In genomic region chr12:80885301-80886288, GRCm38 (mm10) we compare ENCODE assay signal across 8 mouse cellular contexts. TPM values are rescaled to one million over a fixed set of nuclear protein-coding genes. Genes with fewer than 3 reads are reported as not detected.
A peak's percentile ranks its signal among the peaks of the same experiment; 100 is the strongest.
DNase-seq lines count a peak whose midpoint lies in the region; ATAC-seq lines count a peak whose summit lies in the region.

No protein-coding gene starts in this region.

- no peak overlapping the region for H3K9ac ChIP-seq in midbrain, embryonic 14.5 days (replicated peaks; ENCODE audit: low read length)
- H3K9ac ChIP-seq in midbrain, embryonic 13.5 days (replicated peaks) = no peak overlapping the region
- no peak overlapping the region for H3K9ac ChIP-seq in midbrain, embryonic 11.5 days (ENCODE audit: low read length)

- H3K9me3 ChIP-seq in midbrain, embryonic 14.5 days (ENCODE audit: control insufficient read depth, low read length) = peaks cover 4% of the 10 kb centered on the region; the same call in 1 of the 2 replicates
- H3K9me3 ChIP-seq in midbrain, embryonic 13.5 days = no peaks in the 10 kb centered on the region; the same call in 1 of the 2 replicates
- H3K9me3 ChIP-seq in midbrain, embryonic 11.5 days (ENCODE audit: control insufficient read depth, low read length) = peaks cover 5% of the 10 kb centered on the region; the same call in 1 of the 2 replicates

- no peaks in the 10 kb centered on the region for H3K4me1 ChIP-seq in midbrain, embryonic 14.5 days (ENCODE audit: control insufficient read depth, insufficient read depth, low read length)
- H3K4me1 ChIP-seq in midbrain, embryonic 13.5 days (replicated peaks) = no peaks in the 10 kb centered on the region; the same call in 1 of the 2 replicates
- peaks cover 4% of the 10 kb centered on the region; the same call in 1 of the 2 replicates for H3K4me1 ChIP-seq in midbrain, embryonic 11.5 days (ENCODE audit: control insufficient read depth, insufficient read depth, low read length)

- ATAC-seq in midbrain, embryonic 14.5 days (ENCODE audit: low FRiP score, low TSS enrichment) = no peak
- ATAC-seq in midbrain, embryonic 13.5 days = no peak
- ATAC-seq in hematopoietic stem cell, adult 5-6 weeks (replicated peaks in 1 of 2; ENCODE audit: insufficient read depth in 1 of 2, low FRiP score in 2 of 2, low TSS enrichment in 1 of 2, low read depth in 1 of 2, poor library complexity in 2 of 2, severe bottlenecking in 2 of 2) = peak; percentile 73 to 78
- peak; percentile 31; the same call in 1 of the 2 replicates for ATAC-seq in neutrophil, adult 5-6 weeks (ENCODE audit: extremely low read depth, insufficient number of reproducible peaks, low FRiP score, poor library complexity, severe bottlenecking)
- ATAC-seq in erythroid progenitor cell, adult 5-6 weeks (replicated peaks; ENCODE audit: low FRiP score, poor library complexity, severe bottlenecking) = no peak
- ATAC-seq in midbrain, embryonic 11.5 days (ENCODE audit: low FRiP score) = no peak

- H3K27me3 ChIP-seq in midbrain, embryonic 14.5 days (ENCODE audit: control insufficient read depth, insufficient read depth, low read length) = no peaks in the 10 kb centered on the region
- H3K27me3 ChIP-seq in midbrain, embryonic 13.5 days = no peaks in the 10 kb centered on the region
- no peaks in the 10 kb centered on the region for H3K27me3 ChIP-seq in midbrain, embryonic 11.5 days (ENCODE audit: control insufficient read depth, insufficient read depth, low read length)

- 62% methylated on average over 15 of the region's 15 CpGs for WGBS in midbrain, embryonic 14.5 days
- 62% methylated on average over 15 of the region's 15 CpGs for WGBS in midbrain, embryonic 13.5 days
- 61% methylated on average over 15 of the region's 15 CpGs for WGBS in midbrain, embryonic 11.5 days

- H3K36me3 ChIP-seq in midbrain, embryonic 14.5 days (ENCODE audit: control insufficient read depth, insufficient read depth, low read length) = no peaks in the 10 kb centered on the region
- no peaks in the 10 kb centered on the region for H3K36me3 ChIP-seq in midbrain, embryonic 13.5 days
- H3K36me3 ChIP-seq in midbrain, embryonic 11.5 days (ENCODE audit: control insufficient read depth, insufficient read depth, low read length) = no peaks in the 10 kb centered on the region

- no peak overlapping the region for H3K27ac ChIP-seq in midbrain, embryonic 14.5 days (replicated peaks; ENCODE audit: low read depth, low read length)
- no peak overlapping the region for H3K27ac ChIP-seq in midbrain, embryonic 13.5 days
- no peak overlapping the region for H3K27ac ChIP-seq in midbrain, embryonic 11.5 days (ENCODE audit: low read depth, low read length)

- H3K4me2 ChIP-seq in midbrain, embryonic 14.5 days (ENCODE audit: low read length) = no peak overlapping the region
- no peak overlapping the region for H3K4me2 ChIP-seq in midbrain, embryonic 13.5 days (replicated peaks)
- no peak overlapping the region for H3K4me2 ChIP-seq in midbrain, embryonic 11.5 days

- no peak overlapping the region for H3K4me3 ChIP-seq in midbrain, embryonic 14.5 days (replicated peaks; ENCODE audit: low read depth, low read length)
- H3K4me3 ChIP-seq in midbrain, embryonic 13.5 days (replicated peaks) = no peak overlapping the region
- no peak overlapping the region for H3K4me3 ChIP-seq in midbrain, embryonic 11.5 days (ENCODE audit: low read depth, low read length)

- DNase-seq in midbrain, embryonic 14.5 days = peak; percentile 24
- DNase-seq in fat pad, adult 2 months (ENCODE audit: extremely low read depth, low read depth, low spot score) = peak; percentile 82
- DNase-seq in liver = peak; percentile 48
- no peak for DNase-seq in midbrain, embryonic 11.5 days (ENCODE audit: low spot score, missing footprints)

RNA-seq across cellular contexts. Expression of gene Srsf5, which starts 59.7 kb away (rescaled TPM):
- 283 and 294 TPM in 2 replicates for polyA plus RNA-seq in midbrain, embryonic 14.5 days (2014; fragmentation: Nextera tagmentation; extraction: Ambion mirVana)
- polyA plus RNA-seq in midbrain, embryonic 13.5 days (2015; fragmentation: Nextera tagmentation; extraction: Ambion mirVana) = 506 and 554 TPM in 2 replicates
- 1,371 and 1,393 TPM in 2 replicates for total RNA-seq in hematopoietic stem cell, adult 5-6 weeks (2017)
- 1,537 and 1,538 TPM in 2 replicates for total RNA-seq in neutrophil, adult 5-6 weeks (2017)
- 223 and 278 TPM in 2 replicates for total RNA-seq in erythroid progenitor cell, adult 5-6 weeks (2015; ENCODE audit: low replicate concordance)
- 504 and 624 TPM in 2 replicates for total RNA-seq in erythroid progenitor cell, adult 5-6 weeks (2017; ENCODE audit: low replicate concordance)
- 444 and 504 TPM in 2 replicates for polyA plus RNA-seq in midbrain, embryonic 11.5 days (2014; fragmentation: Nextera tagmentation; extraction: Ambion mirVana)

Comparison
In these comparisons a context has a peak if more than half of its experiments do, and no peak if none do; other contexts are left out.
1. ATAC-seq: peak in hematopoietic stem cell, adult 5-6 weeks (2 of 2) and neutrophil, adult 5-6 weeks (single experiment); none in midbrain, embryonic 14.5 days (single experiment), midbrain, embryonic 13.5 days (single experiment), erythroid progenitor cell, adult 5-6 weeks (single experiment) and midbrain, embryonic 11.5 days (single experiment).